Mouse (Mus musculus): ENCODE data around the gene Glmp.
"Not testable (repeated sequence)": the region's sequence is repeated elsewhere in the genome, so short reads cannot be mapped to it uniquely, and the experiment has no call there.

Glmp gene

GRCm38 (mm10) chr3:88378599-88378998, 53.8 kb downstream of the Glmp start, which contains the start of gene Bglap2:
TSS of gene Bglap2 (minus strand) at chr3:88378699.
- DNase-seq, result not testable (repeated sequence)

Measured in cerebellum, adult 11-12 months (tissue).